In the genomic region with DNA sequence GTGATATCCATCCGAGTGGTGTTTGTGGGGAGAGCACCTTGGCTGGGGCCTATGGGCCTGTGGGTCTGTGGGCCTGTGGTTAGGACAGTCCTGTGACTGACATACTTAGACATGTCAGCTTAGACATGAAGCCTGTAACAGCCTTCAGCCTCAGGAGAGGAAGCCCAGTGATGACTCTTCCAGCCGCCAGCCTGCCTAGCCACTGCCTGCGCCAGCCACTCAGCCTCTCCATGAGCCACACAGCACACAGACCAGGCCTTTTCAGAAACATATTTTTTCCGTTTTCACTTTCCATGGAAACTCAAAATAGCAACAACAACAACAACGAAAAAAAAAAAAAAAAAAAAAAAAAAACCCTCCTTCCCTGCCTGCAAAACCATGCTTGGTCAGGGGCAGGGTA, we compare ENCODE assay signal across 33 mouse cellular contexts. TPM values are rescaled to one million over a fixed set of nuclear protein-coding genes. Genes with fewer than 3 reads are reported as not detected.
DNase-seq lines count a peak whose midpoint lies in the region; ATAC-seq and TF ChIP-seq lines count a peak whose summit lies in the region.
"Had no signal": no experiment of that assay in that cellular context is flagged by ENCODE, and none has a peak within 500 bp of the region (broad histone marks: within the 10 kb centered on the region; RNA-seq: fewer than 3 reads in every experiment).

No protein-coding gene starts in this region.

- intact Hi-C loops in gastrocnemius, adult 2 months (cut with DNase I): no loop called here

- 72% methylated on average over 5 of the region's 5 CpGs for WGBS in liver, embryonic 11.5 days

- TF ChIP-seq CTCF in gastrocnemius, adult 2 months (IDR thresholded peaks at IDR 0.05): no peak

- H3K4me2 ChIP-seq in liver, embryonic 11.5 days: no peak overlapping the region
- H3K4me2 ChIP-seq: forebrain, embryonic 12.5 days; heart, embryonic 13.5 days; hindbrain, embryonic 15.5 days; liver, embryonic 12.5 days; neural tube, embryonic 13.5 days had no signal

- H3K36me3 ChIP-seq in liver, embryonic 11.5 days (ENCODE audit: control insufficient read depth, insufficient read depth, low read length): no peaks in the 10 kb centered on the region
- H3K36me3 ChIP-seq: hindbrain, embryonic 15.5 days; liver, embryonic 12.5 days had no signal

- no peak overlapping the region for H3K4me3 ChIP-seq in gastrocnemius, adult 2 months
- H3K4me3 ChIP-seq in liver, embryonic 11.5 days (ENCODE audit: low read depth, low read length): no peak overlapping the region
- H3K4me3 ChIP-seq: erythroblast, embryonic 14.5 days; forebrain, embryonic 12.5 days; heart, embryonic 13.5 days; hindbrain, embryonic 10.5 days; hindbrain, embryonic 15.5 days; liver, embryonic 12.5 days; neural tube, embryonic 13.5 days had no signal

- no peak overlapping the region for H3K9ac ChIP-seq in liver, embryonic 11.5 days (ENCODE audit: low read depth, low read length)
- H3K9ac ChIP-seq: forebrain, embryonic 12.5 days; heart, embryonic 13.5 days; hindbrain, embryonic 15.5 days; liver, embryonic 12.5 days; liver, postnatal 0 days; neural tube, embryonic 13.5 days had no signal

- no peak for DNase-seq in gastrocnemius, adult 2 months
- DNase-seq in gastrocnemius, adult 8-10 months (ENCODE audit: low spot score in 2 of 2): no peak
- peak; percentile 15 for DNase-seq in liver, embryonic 11.5 days (ENCODE audit: low spot score)
- DNase-seq in liver (no peak), MN1 (ENCODE audit: low spot score) (peak; percentile 57)
- DNase-seq in induced T-regulatory cell, adult 2 months (ENCODE audit: low read depth): peak; percentile 20
- no peak for DNase-seq in adrenal gland, adult (ENCODE audit: inconsistent age in 2 of 2, low spot score in 1 of 2)
- DNase-seq: adrenal gland, adult 2 months; adrenal gland, postnatal 36 days; cerebellum, adult 18-20 months; cerebellum, postnatal 10 days; heart, postnatal 10 days; kidney, adult 18-20 months; layer of hippocampus, adult 9-11 months; liver, postnatal 0 days; right cerebral cortex, postnatal 4 days; thymus, adult 2 months; thymus, postnatal 36 days had no signal

- H3K9me3 ChIP-seq in liver, embryonic 11.5 days (ENCODE audit: control insufficient read depth, low read length): no peaks in the 10 kb centered on the region
- H3K9me3 ChIP-seq: forebrain, embryonic 12.5 days; heart, embryonic 13.5 days; hindbrain, embryonic 10.5 days; hindbrain, embryonic 15.5 days; liver, embryonic 12.5 days; neural tube, embryonic 13.5 days had no signal

- no peaks in the 10 kb centered on the region for H3K27me3 ChIP-seq in liver, embryonic 11.5 days (replicated peaks; ENCODE audit: control insufficient read depth, insufficient read depth, low read length)
- H3K27me3 ChIP-seq: forebrain, embryonic 12.5 days; heart, embryonic 13.5 days; hindbrain, embryonic 15.5 days; liver, embryonic 12.5 days; neural tube, embryonic 13.5 days had no signal

- peak overlapping the region; percentile 56 for H3K27ac ChIP-seq in gastrocnemius, adult 2 months
- no peak overlapping the region for H3K27ac ChIP-seq in liver, embryonic 11.5 days (ENCODE audit: low read depth, low read length)
- H3K27ac ChIP-seq: forebrain, embryonic 12.5 days; heart, embryonic 13.5 days; hindbrain, embryonic 10.5 days; hindbrain, embryonic 15.5 days; liver, embryonic 12.5 days; macrophage; neural tube, embryonic 13.5 days had no signal

- no peaks in the 10 kb centered on the region for H3K4me1 ChIP-seq in liver, embryonic 11.5 days (replicated peaks; ENCODE audit: control insufficient read depth, insufficient read depth, low read length)

- no peak for ATAC-seq in liver, embryonic 11.5 days (replicated peaks; ENCODE audit: low FRiP score)
- no peak for ATAC-seq in erythroid progenitor cell, adult 5-6 weeks (replicated peaks; ENCODE audit: low FRiP score, poor library complexity, severe bottlenecking)
- ATAC-seq: liver, embryonic 12.5 days; liver, postnatal 0 days had no signal

RNA-seq across cellular contexts. Expression of a gene that starts 14.4 kb away (rescaled TPM):
- 1 to 10 TPM; 4.3 to 5.2 TPM for total RNA-seq in gastrocnemius, adult 2 months (2021)
- total RNA-seq in gastrocnemius, adult 8-10 months (2022): 1 to 10 TPM; 3.0 to 4.0 (median 3.3) TPM
- 4.2 and 5.3 TPM in 2 replicates for polyA plus RNA-seq in liver, embryonic 11.5 days (2014; fragmentation: Nextera tagmentation; extraction: Ambion mirVana)
- total RNA-seq in erythroid progenitor cell, adult 5-6 weeks (2015; ENCODE audit: low replicate concordance): 1.8 and 5.9 TPM in 2 replicates
- total RNA-seq in erythroid progenitor cell, adult 5-6 weeks (2017; ENCODE audit: low replicate concordance): 2.3 and 3.5 TPM in 2 replicates
- total RNA-seq: MEL had no signal
- polyA plus RNA-seq: erythroblast, embryonic 14.5 days had no signal

RNA-seq across cellular contexts. Expression of a gene that starts 33.8 kb away (rescaled TPM):
- not detected for total RNA-seq in gastrocnemius, adult 2 months (2021)
- total RNA-seq in gastrocnemius, adult 8-10 months (2022): not detected
- polyA plus RNA-seq in liver, embryonic 11.5 days (2014; fragmentation: Nextera tagmentation; extraction: Ambion mirVana): 0.11 TPM in 1 of 2 replicates, not detected in the other
- not detected in 2 replicates for total RNA-seq in erythroid progenitor cell, adult 5-6 weeks (2015; ENCODE audit: low replicate concordance)
- 0.13 TPM in 1 of 2 replicates, not detected in the other for total RNA-seq in erythroid progenitor cell, adult 5-6 weeks (2017; ENCODE audit: low replicate concordance)
- total RNA-seq: adrenal gland, adult 2 months; adrenal gland, postnatal 36 days; gastrocnemius, adult 18-20 months; heart, postnatal 10 days; left cerebral cortex, postnatal 10 days; MEL had no signal
- polyA plus RNA-seq: adrenal gland, adult 2 months; brain, embryonic 14.5 days; cortical plate, adult 2 months; erythroblast, embryonic 14.5 days; hindbrain, embryonic 10.5 days; kidney, embryonic 16.5 days; liver, embryonic 12.5 days; liver, postnatal 0 days; macrophage; thymus, adult 2 months had no signal

Comparison
In these comparisons a context has a peak if more than half of its experiments do, and no peak if none do; other contexts are left out.
1. DNase-seq: peak in liver, embryonic 11.5 days (single experiment), MN1 (single experiment) and induced T-regulatory cell, adult 2 months (single experiment); none in gastrocnemius, adult 2 months (single experiment), gastrocnemius, adult 8-10 months (0 of 2), liver (single experiment) and adrenal gland, adult (0 of 2).